Mouse (Mus musculus) heart, postnatal 36 days (tissue): ENCODE results near the gene Vmn1r211. TPM values are rescaled to one million over a fixed set of nuclear protein-coding genes. Genes with fewer than 3 reads are reported as not detected.
"Not testable (repeated sequence)": the region's sequence is repeated elsewhere in the genome, so short reads cannot be mapped to it uniquely, and the experiment has no call there.

Source experiments
- DNase-seq, 2 experiments: peaks; one replicate each; pipeline ENCODE4 v3.0.0; 2021 to 2022
- intact Hi-C: fragments of 180-260 bp; cut with DNase I; formaldehyde crosslinking; loops from one replicate; pipeline ENCODE4 v1.15.1; 2025
- total RNA-seq, 2 experiments: library from RNA; stranded (reverse); gene quantifications; 2 replicates each; pipeline ENCODE4 v1.2.3; 2021

The Vmn1r211 gene
- not detected for total RNA-seq

- intact Hi-C loops, result no loop called here
- no peak for DNase-seq
These were observed at the start of gene Vmn1r211 for GRCm38 (mm10) chr13:22857461-22857860. TSS of gene Vmn1r211 (minus strand) at chr13:22857561.

GRCm38 (mm10) chr13:22884105-22884504 lies 26.7 kb upstream of the Vmn1r211 start, which contains the start of gene Vmn1r212:
TSS of gene Vmn1r212 (minus strand) at chr13:22884205.
- intact Hi-C loops, result no loop called here
- DNase-seq, result no peak

GRCm38 (mm10) chr13:22879257-22879656 lies 21.9 kb upstream of the Vmn1r211 start:
- DNase-seq, result no peak

GRCm38 (mm10) chr13:22854760-22855159 lies 2.6 kb downstream of the Vmn1r211 start:
- intact Hi-C loops, result no loop called here
- no peak for DNase-seq

More at GRCm38 (mm10) chr13:22879257-22879656, 21.9 kb upstream of the Vmn1r211 start:
- intact Hi-C loops, result no loop called here

DNA sequence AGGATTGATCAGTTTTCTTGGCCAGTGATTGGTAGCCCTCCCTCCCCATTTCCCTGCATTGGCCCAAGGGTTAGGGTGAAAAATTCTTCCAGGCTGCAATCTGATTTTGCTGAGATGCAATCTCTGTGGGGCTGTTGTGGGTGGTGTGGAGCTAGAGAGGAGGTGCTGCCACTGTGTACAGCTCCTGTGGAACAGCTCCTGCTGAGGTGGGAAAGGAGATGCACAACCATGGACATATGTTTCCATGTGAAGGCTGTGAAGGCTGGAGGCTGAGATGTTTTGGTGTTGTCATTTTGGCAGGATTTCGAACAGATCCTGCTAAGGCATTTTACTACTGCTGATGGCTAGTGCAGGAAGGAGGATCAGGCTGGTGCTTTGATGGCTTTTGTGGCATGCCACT lies 10.6 kb downstream of the Vmn1r211 start:
- intact Hi-C loops, result no loop called here
- no peak for DNase-seq

DNA sequence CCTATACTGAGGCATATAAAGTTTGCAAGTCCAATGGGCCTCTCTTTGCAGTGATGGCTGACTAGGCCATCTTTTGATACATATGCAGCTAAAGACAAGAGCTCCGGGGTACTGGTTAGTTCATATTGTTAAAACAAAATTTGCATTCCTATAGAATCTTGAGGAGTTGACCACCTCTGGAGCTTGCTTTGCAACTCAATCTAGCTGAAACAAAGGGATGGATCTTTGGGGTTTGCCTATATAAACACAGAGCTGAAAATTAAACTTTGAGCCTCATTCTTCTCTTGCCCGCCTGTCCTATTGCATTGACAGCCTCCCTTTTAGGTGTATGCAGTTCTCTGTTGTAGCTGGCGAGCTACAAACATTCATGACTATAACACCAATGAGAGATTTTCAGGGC lies 13.1 kb downstream of the Vmn1r211 start:
- DNase-seq, intact Hi-C loops: not testable (repeated sequence)

DNA sequence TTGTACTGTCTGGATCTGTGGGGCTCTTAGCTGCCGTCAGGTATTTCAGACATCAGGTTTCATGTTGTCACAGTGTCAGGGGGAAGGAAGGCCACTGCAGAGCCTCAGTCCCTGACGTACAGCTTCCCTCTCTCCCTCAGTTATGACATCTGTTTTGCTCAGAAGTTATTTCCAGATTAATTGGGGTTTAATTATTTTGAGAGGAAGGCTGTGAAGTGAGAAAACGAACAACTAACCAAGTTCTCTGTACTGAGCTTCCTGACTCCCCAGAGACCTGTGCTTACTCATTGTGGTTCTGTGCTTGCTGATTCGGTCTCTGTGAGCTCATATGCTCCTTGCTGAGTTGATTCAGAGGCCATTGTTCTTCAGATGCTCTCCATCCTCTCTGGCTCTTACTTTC lies 26.1 kb downstream of the Vmn1r211 start, which contains the start of gene Vmn1r210:
Gene Vmn1r210, minus strand, starts transcription at position 101 of the 400 bp plus-strand sequence.
- no peak for DNase-seq
- intact Hi-C loops, result no loop called here

- DNase-seq, intact Hi-C loops: not testable (repeated sequence)
These were observed 28.0 kb downstream of the Vmn1r211 start for GRCm38 (mm10) chr13:22829395-22829794.

- DNase-seq, intact Hi-C loops: not testable (repeated sequence)
These were observed 35.8 kb downstream of the Vmn1r211 start for GRCm38 (mm10) chr13:22821601-22822000.

- DNase-seq, intact Hi-C loops: not testable (repeated sequence)
These were observed 47.8 kb downstream of the Vmn1r211 start, which contains the start of gene Vmn1r209 for GRCm38 (mm10) chr13:22809582-22809981. TSS of gene Vmn1r209 (minus strand) at chr13:22809682.

Other genes with a start within 250 kb of the Vmn1r211 start
- not detected for gene Vmn1r206, start 233.3 kb downstream of the Vmn1r211 start, total RNA-seq
- not detected for gene Vmn1r207-ps, start 127.9 kb downstream of the Vmn1r211 start, total RNA-seq
- not detected for gene Vmn1r208, start 80.2 kb downstream of the Vmn1r211 start, total RNA-seq
- not detected for gene Vmn1r209, start 47.9 kb downstream of the Vmn1r211 start, total RNA-seq
- not detected for gene Vmn1r210, start 26.2 kb downstream of the Vmn1r211 start, total RNA-seq
- gene Vmn1r212, start 26.6 kb upstream of the Vmn1r211 start, total RNA-seq, result not detected
- not detected for gene Vmn1r213, start 150.1 kb upstream of the Vmn1r211 start, total RNA-seq
- gene Vmn1r214, start 172.9 kb upstream of the Vmn1r211 start, total RNA-seq, result not detected
- gene Vmn1r215, start 210.5 kb upstream of the Vmn1r211 start, total RNA-seq, result not detected